Mouse (Mus musculus) G1E (cell line): ENCODE data around the gene Samd10. TPM values are rescaled to one million over a fixed set of nuclear protein-coding genes. Genes with fewer than 3 reads are reported as not detected.

Experiments used
- ATAC-seq: 2 replicates; pipeline ENCODE4 v1.8.0; 2016; ENCODE audit warnings: mild to moderate bottlenecking; ENCODE audit not compliant: insufficient number of reproducible peaks, poor library complexity, low FRiP score, severe bottlenecking; ENCODE audit errors: extremely low read depth
- DNase-seq: peaks from one replicate; pipeline ENCODE4 v3.0.0; 2012; ENCODE audit warnings: low spot score
- H3K27me3 ChIP-seq: 2 replicates; pipeline ENCODE4 v1.6.1; 2012; ENCODE audit warnings: mild to moderate bottlenecking, low read length, inconsistent platforms; ENCODE audit not compliant: insufficient read depth
- H3K36me3 ChIP-seq: replicated peaks from 2 replicates; pipeline ENCODE3; 2012; ENCODE audit warnings: mild to moderate bottlenecking, inconsistent platforms
- H3K4me1 ChIP-seq: 2 replicates; pipeline ENCODE4 v1.6.1; 2012; ENCODE audit warnings: low read depth, low read length, inconsistent platforms, mixed read lengths; ENCODE audit not compliant: insufficient read depth
- H3K4me3 ChIP-seq: 2 replicates; pipeline ENCODE4 v1.5.1; 2012; ENCODE audit warnings: low read depth, mild to moderate bottlenecking, inconsistent platforms, low read length, moderate library complexity, mixed read lengths
- H3K9me3 ChIP-seq: replicated peaks from 2 replicates; pipeline ENCODE4 v1.6.1; 2012; ENCODE audit warnings: inconsistent platforms
- CTCF ChIP-seq: IDR thresholded peaks from 2 replicates; pipeline ENCODE4 v1.5.1; 2012; ENCODE audit warnings: low read depth, low read length, inconsistent platforms, mixed read lengths
- GATA1 ChIP-seq: IDR thresholded peaks from 2 replicates; pipeline ENCODE4 v1.6.1; 2012; ENCODE audit warnings: borderline replicate concordance, low read length, inconsistent platforms, mixed read lengths
- GATA2 ChIP-seq: IDR thresholded peaks from 2 replicates; pipeline ENCODE4 v1.6.1; 2012; ENCODE audit warnings: low read depth, low read length, inconsistent platforms, borderline replicate concordance
- POLR2AphosphoS5 ChIP-seq: IDR thresholded peaks from 2 replicates; pipeline ENCODE4 v1.6.1; 2012; ENCODE audit warnings: low read depth, low read length, inconsistent platforms; ENCODE audit not compliant: insufficient replicate concordance
- TAL1 ChIP-seq: conservative IDR thresholded peaks from 2 replicates; pipeline ENCODE4 v1.6.1; 2012; ENCODE audit warnings: low read depth, low read length, inconsistent platforms, mixed read lengths
- polyA plus RNA-seq: library from polyadenylated mRNA; stranded (reverse); fragments of >175 nt; gene quantifications from 2 replicates; pipeline ENCODE4 v1.2.3, GENCODE M21; 2012
- total RNA-seq, 2 experiments: library from RNA; stranded (forward) in 1 of 2; stranded (reverse) in 1 of 2; fragments of 200-1000 nt in 1 of 2; fragments of >200 nt in 1 of 2; fragmentation: Nextera tagmentation in 1 of 2; gene quantifications; 2 replicates each; pipeline ENCODE4 v1.2.3; 2014 to 2017

Gene Samd10
- total and polyA plus RNA-seq, 3 experiments, result 2.5 to 10.6 (median 7.6) TPM

GRCm38 (mm10) chr2:181592231-181593041 is 6.6 kb downstream of the Samd10 start, which contains the start of gene Zfp512b:
Zfp512b (minus strand) TSS chr2:181592803.
- DNase-seq, result peak; percentile 80
- TF ChIP-seq TAL1, result no peak
- no peak for TF ChIP-seq CTCF
- TF ChIP-seq POLR2AphosphoS5, result no peak
- TF ChIP-seq GATA1, result no peak
- no peak for TF ChIP-seq GATA2
- peaks cover 55% of the 10 kb centered on the region for H3K4me1 ChIP-seq
- no peaks in the 10 kb centered on the region for H3K9me3 ChIP-seq
- ATAC-seq, result no peak; the same call in 1 of the 2 replicates
- no peaks in the 10 kb centered on the region for H3K27me3 ChIP-seq
- H3K36me3 ChIP-seq, result peaks cover 65% of the 10 kb centered on the region
- H3K4me3 ChIP-seq, result peak within 1 kb of the TSS; percentile 80

- H3K4me3 ChIP-seq, result peak within 1 kb of the TSS; percentile 80
- peaks cover 64% of the 10 kb centered on the region for H3K36me3 ChIP-seq
- DNase-seq (no peak), ATAC-seq (no peak)
- TF ChIP-seq GATA1 (no peak), CTCF (no peak), POLR2AphosphoS5 (no peak), TAL1 (no peak), GATA2 (no peak)
- no peaks in the 10 kb centered on the region for H3K27me3 ChIP-seq
- no peaks in the 10 kb centered on the region for H3K9me3 ChIP-seq
- H3K4me1 ChIP-seq, result peaks cover 48% of the 10 kb centered on the region
Observed at GRCm38 (mm10) chr2:181591528-181592085, 7.4 kb downstream of the Samd10 start, which contains the start of gene Prpf6. Prpf6 (plus strand) TSS chr2:181591868.

GRCm38 (mm10) chr2:181590471-181590870 is 8.5 kb downstream of the Samd10 start:
- ATAC-seq (no peak), DNase-seq (no peak)
- TF ChIP-seq TAL1, result no peak
- TF ChIP-seq GATA1, result no peak
- TF ChIP-seq POLR2AphosphoS5, result no peak
- no peak for TF ChIP-seq CTCF
- no peak for TF ChIP-seq GATA2
- Histone ChIP-seq H3K36me3 (peaks cover 64% of the 10 kb centered on the region), H3K4me3 (no peak overlapping the region), H3K4me1 (peaks cover 46% of the 10 kb centered on the region), H3K27me3 (no peaks in the 10 kb centered on the region), H3K9me3 (no peaks in the 10 kb centered on the region)

GRCm38 (mm10) chr2:181589732-181590105 is 9.3 kb downstream of the Samd10 start:
- no peak for ATAC-seq
- peaks cover 43% of the 10 kb centered on the region for H3K4me1 ChIP-seq
- no peaks in the 10 kb centered on the region for H3K9me3 ChIP-seq
- H3K27me3 ChIP-seq, result no peaks in the 10 kb centered on the region
- no peak overlapping the region for H3K4me3 ChIP-seq
- no peak for DNase-seq
- TF ChIP-seq TAL1 (no peak), GATA1 (no peak), CTCF (no peak), GATA2 (no peak), POLR2AphosphoS5 (no peak)
- H3K36me3 ChIP-seq, result peaks cover 68% of the 10 kb centered on the region

- TF ChIP-seq GATA2, result no peak
- 0 out of 2 replicates have a peak, but pooled peaks have one; percentile 36 for TF ChIP-seq POLR2AphosphoS5
- TF ChIP-seq GATA1, result no peak
- no peak for TF ChIP-seq CTCF
- TF ChIP-seq TAL1, result no peak
- ATAC-seq (no peak), DNase-seq (no peak)
- Histone ChIP-seq H3K27me3 (no peaks in the 10 kb centered on the region), H3K36me3 (peaks cover 74% of the 10 kb centered on the region), H3K9me3 (no peaks in the 10 kb centered on the region), H3K4me1 (peaks cover 48% of the 10 kb centered on the region), H3K4me3 (no peak overlapping the region)
Observed at GRCm38 (mm10) chr2:181589011-181589731, 9.8 kb downstream of the Samd10 start.
